Mouse (Mus musculus): ENCODE data around the gene Adam1b.

DNA sequence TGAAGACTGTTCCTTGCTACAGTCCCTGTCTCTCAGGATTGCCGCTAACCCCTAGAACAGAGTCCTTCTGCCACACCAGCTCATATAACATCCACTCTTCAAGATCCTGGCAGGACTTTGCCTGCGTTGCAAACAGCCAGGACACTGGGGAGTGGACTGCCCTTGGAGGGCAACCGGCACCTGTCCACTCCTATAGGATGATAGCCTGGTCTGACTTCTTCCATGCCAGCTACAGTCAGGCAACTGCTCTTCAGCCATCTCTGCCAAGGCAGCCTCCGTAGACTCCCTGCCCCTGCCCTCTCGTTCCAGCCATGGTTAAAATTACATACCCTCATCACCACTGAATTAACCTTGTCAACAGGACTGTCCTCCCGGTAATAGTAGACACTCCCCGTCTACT lies 46.0 kb upstream of the Adam1b start:
- TF ChIP-seq POLR2A (IDR thresholded peaks at IDR 0.05; ENCODE audit: low read depth, low read length) (no peak), CTCF (conservative IDR thresholded peaks at IDR 0.05; ENCODE audit: insufficient read depth, insufficient read length, low read depth, low read length) (no peak)

Measured in kidney, adult 2 months (tissue).